Mouse (Mus musculus): ENCODE results near the gene Ubash3a.

DNA sequence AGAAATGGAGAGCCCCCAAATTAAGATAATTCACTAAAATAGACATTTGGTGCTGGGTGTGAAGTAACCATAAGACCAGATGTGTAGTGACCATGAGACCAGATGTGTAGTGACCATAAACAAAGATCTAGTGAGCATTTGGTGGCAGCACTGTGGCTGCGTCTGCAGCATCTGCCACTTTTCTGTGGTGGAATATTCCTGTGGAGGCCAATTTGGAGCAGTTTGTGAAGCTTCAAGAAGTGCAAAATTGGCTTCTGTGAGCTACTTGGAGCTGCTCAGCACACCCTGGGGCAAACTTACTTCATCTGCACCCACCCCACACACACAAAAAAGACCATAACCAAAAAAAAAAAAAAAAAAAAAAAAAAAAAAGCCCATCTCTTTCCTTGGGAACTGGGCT lies 60.3 kb downstream of the Ubash3a start:
- TF ChIP-seq CTCF (IDR thresholded peaks at IDR 0.05; ENCODE audit: borderline replicate concordance, insufficient read depth, low read length), result no peak
- no peak for TF ChIP-seq POLR2A (IDR thresholded peaks at IDR 0.05; ENCODE audit: low read depth, low read length)

Measured in embryonic fibroblast, embryonic 13.5 days (primary cell).